Mouse (Mus musculus): ENCODE results near the gene Lrrc57. TPM values are rescaled to one million over a fixed set of nuclear protein-coding genes. Genes with fewer than 3 reads are reported as not detected.
A peak's percentile ranks its signal among the peaks of the same experiment; 100 is the strongest.
"Not testable (repeated sequence)": the region's sequence is repeated elsewhere in the genome, so short reads cannot be mapped to it uniquely, and the experiment has no call there.

The Lrrc57 gene
- total RNA-seq, 2 experiments from 2014 or later = 10.7 to 11.3 TPM

- DNase-seq = no peak
Measured at GRCm38 (mm10) chr2:120606021-120606690, 3.2 kb downstream of the Lrrc57 start.

- no peak for DNase-seq
Measured at GRCm38 (mm10) chr2:120599506-120599905, 9.8 kb downstream of the Lrrc57 start.

- no peak for DNase-seq
Measured at GRCm38 (mm10) chr2:120597734-120598133, 11.6 kb downstream of the Lrrc57 start.

- no peak for DNase-seq
Measured at GRCm38 (mm10) chr2:120592227-120592626, 17.1 kb downstream of the Lrrc57 start.

- no peak for DNase-seq
Measured at GRCm38 (mm10) chr2:120589759-120590158, 19.6 kb downstream of the Lrrc57 start.

GRCm38 (mm10) chr2:120578286-120578685 lies 31.0 kb downstream of the Lrrc57 start:
- DNase-seq = no peak

GRCm38 (mm10) chr2:120577799-120578198 lies 31.5 kb downstream of the Lrrc57 start:
- DNase-seq = no peak

- DNase-seq = no peak
Measured at GRCm38 (mm10) chr2:120575978-120576377, 33.3 kb downstream of the Lrrc57 start.

- no peak for DNase-seq
Measured at GRCm38 (mm10) chr2:120575121-120575520, 34.2 kb downstream of the Lrrc57 start.

- DNase-seq = not testable (repeated sequence)
Measured at GRCm38 (mm10) chr2:120572161-120572560, 37.2 kb downstream of the Lrrc57 start.

- DNase-seq = no peak
Measured at GRCm38 (mm10) chr2:120571081-120571480, 38.2 kb downstream of the Lrrc57 start.

GRCm38 (mm10) chr2:120567798-120568320 lies 41.5 kb downstream of the Lrrc57 start:
- DNase-seq = no peak

GRCm38 (mm10) chr2:120566886-120567797 lies 42.2 kb downstream of the Lrrc57 start, which contains the start of gene Snap23:
Gene Snap23, plus strand, starts transcription at chr2:120567671.
- DNase-seq = peak; percentile 97

- no peak for DNase-seq
Measured at GRCm38 (mm10) chr2:120565363-120565762, 44.0 kb downstream of the Lrrc57 start.

GRCm38 (mm10) chr2:120564548-120565188 lies 44.7 kb downstream of the Lrrc57 start:
- DNase-seq = not testable (repeated sequence)

GRCm38 (mm10) chr2:120563235-120563990 lies 45.9 kb downstream of the Lrrc57 start, which contains the start of gene Zfp106:
Gene Zfp106, minus strand, starts transcription at chr2:120563843.
- peak; percentile 83 for DNase-seq

GRCm38 (mm10) chr2:120562859-120563234 lies 46.5 kb downstream of the Lrrc57 start:
- DNase-seq = no peak

GRCm38 (mm10) chr2:120561524-120561923 lies 47.8 kb downstream of the Lrrc57 start:
- no peak for DNase-seq

- no peak for DNase-seq
Measured at GRCm38 (mm10) chr2:120558813-120559212, 50.5 kb downstream of the Lrrc57 start.

GRCm38 (mm10) chr2:120556868-120557267 lies 52.5 kb downstream of the Lrrc57 start:
- DNase-seq = no peak
